Mouse (Mus musculus) heart, postnatal 36 days (tissue): Measurements from ENCODE around the gene Zfp131. TPM values are rescaled to one million over a fixed set of nuclear protein-coding genes. Genes with fewer than 3 reads are reported as not detected.
A peak's percentile ranks its signal among the peaks of the same experiment; 100 is the strongest.
"Not testable (repeated sequence)": the region's sequence is repeated elsewhere in the genome, so short reads cannot be mapped to it uniquely, and the experiment has no call there.

ENCODE experiments used
- DNase-seq, 2 experiments: peaks; one replicate each; pipeline ENCODE4 v3.0.0; 2021 to 2022
- intact Hi-C: fragments of 180-260 bp; cut with DNase I; formaldehyde crosslinking; loops from one replicate; pipeline ENCODE4 v1.15.1; 2025
- total RNA-seq, 2 experiments: library from RNA; stranded (reverse); gene quantifications; 2 replicates each; pipeline ENCODE4 v1.2.3; 2021

Zfp131 gene
- total RNA-seq: 10 to 100 TPM; 17.0 to 19.0 TPM

DNA sequence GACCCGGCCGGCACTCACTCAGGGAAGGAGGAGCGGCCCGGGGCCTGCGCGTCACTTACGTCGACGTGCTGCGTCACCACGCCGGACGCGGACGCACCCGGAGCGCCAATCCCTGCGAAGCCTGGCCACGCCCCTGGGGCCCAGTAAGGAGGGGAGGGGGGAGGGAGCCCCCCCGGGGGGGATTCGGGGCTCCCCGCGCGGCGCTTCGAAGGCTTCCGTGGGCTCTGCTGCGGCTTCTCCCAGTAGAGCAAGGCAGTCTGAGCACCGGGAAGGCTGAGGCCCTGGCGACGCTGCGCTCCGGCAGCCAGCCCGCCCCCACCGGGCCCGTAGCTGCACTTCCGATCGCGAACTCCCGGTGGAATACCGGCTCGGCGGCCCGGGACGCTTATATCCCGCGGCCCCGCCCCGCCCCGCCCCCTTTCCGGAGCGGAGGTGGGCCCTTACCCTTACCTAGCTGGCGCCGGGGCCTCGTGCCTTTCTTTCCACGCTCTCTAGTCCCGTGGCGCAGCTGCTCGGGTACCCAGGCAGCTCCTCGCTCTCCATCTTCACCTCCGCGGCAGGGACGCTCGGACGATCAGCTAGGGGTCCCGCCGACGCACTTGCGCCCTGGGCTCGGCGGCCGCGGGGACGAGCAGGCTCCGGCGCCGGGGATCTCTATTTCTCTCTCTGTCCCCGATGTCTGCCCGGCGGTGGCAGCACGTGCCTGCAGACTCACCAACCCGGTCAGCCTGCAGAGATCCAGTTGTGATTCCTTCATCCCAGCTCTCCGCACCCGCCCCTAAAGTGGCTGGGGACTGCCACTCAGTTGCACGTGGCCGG, at the start of gene Zfp131:
Gene Zfp131, minus strand, starts transcription at position 129 of the 819 bp plus-strand sequence.
- intact Hi-C loops: loop anchor here (1.0 to 5.0 kb wide), 3 partner anchors 34 to 100 kb away; partner anchors contain the start of genes Hmgcs1 and Nim1k
- peak; percentile 91 to 94 for DNase-seq

DNA sequence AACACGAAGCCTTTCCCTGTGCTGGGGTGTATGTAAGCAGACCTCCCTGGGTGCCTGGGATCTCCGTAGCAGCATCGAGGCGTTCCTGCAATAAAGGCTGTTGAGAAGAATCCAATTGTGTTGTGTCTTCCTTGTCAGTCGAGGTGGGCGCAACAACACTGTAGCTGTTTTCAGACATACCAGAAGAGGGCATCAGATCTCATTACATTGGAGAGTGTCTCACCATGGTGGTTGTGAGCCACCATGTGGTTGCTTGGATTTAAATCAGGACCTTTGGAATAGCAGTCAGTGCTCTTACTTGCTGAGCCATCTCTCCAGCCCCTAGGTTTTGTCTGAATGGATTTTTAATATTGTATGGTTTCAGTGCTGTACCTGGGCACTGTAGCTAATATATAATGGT, 49.3 kb upstream of the Zfp131 start:
- intact Hi-C loops, DNase-seq: not testable (repeated sequence)

DNA sequence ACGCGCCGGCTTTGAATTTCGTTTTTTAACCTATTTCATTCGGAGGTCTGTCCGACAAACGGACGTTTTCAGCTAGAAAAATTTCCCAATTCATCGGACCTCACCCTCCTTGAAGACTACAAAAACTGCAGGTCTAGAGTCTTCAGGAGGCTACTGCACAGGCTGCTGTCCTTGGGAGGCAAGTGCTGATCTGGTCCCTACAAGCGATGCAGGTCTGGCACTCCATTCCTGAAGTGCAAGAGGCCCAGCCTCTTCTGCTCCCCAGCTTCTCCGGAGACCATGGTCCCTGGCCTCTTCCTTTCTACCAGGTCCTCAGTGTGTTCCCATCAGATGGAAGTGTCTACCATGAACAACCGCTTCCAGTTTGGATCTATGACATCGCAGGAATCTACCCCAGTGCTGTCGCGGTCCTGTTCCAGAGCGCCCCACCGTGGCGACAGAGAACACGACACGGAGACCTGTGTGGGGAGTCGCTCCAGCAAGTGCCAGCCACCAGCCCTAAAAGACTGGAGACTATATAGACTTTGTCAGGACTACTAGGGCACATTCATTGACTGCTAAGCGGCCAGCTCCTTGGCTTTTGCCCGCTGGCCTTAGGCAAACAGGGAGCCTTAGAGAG, 47.1 kb upstream of the Zfp131 start:
- peak; percentile 3 to 23 for DNase-seq
- intact Hi-C loops: not testable (repeated sequence)

DNA sequence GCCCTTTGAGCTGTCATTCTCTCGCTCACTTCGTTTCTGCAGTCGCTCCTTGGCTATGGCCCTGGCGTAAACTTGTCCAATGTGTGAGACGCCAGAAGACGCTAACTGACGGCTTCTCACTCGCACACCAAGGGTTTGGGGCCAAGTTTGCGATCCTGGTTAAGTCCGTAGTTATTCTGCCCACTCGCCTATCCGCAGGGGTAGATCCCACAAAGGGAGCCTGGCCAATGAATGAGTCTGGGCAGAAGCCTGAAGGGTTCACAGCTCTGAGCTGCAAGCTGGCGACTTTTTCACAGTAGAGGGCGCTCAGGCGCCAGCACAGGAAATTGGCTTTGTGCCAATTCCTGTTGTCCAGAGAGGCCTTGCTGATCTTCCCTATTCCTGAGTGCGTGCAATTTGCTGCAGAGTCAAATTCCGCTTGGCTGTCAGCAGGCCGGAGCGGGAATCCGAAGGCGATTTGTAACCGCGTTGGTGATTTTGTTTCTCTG, 45.7 kb upstream of the Zfp131 start:
- peak; percentile 9 to 34 for DNase-seq

DNA sequence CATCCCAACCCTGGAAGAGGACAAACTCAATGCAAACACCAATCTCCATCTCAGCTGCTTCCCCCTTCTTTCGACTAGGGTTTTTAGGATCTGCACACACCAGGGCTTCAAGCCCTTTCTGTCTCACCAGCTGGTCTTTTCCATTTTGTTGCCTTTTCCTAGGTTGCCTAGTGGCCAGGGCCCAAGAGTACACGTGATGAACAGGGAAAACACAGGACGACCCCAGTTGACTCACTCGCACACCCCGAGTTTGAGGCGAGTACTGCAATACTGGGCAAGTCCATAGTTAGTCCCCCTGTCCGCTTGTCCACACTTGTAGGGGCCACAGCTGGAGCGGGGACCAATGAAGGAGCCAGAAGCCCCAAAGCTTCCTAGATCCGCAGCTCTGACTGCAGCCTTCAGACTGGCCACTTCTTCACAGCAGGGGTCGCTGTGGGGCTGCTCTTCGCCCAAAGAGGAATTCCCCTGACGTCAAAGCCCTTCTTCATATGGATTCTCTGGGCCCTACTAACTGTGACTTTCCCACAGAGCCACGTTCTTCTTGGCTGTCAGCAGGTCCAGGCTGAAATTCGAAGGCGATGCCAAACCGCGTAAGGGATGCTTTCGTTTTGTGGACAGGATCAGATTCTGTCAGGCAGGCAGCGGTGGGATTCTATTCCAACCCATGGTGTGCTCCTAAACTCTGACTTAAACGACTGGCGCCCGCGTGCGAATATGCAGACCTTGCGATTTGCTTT, 44.8 kb upstream of the Zfp131 start, which contains the start of gene D13Ertd608e:
Gene D13Ertd608e, plus strand, starts transcription at position 687 of the 737 bp plus-strand sequence.
- intact Hi-C loops: not testable (repeated sequence)
- DNase-seq: peak; percentile 22 to 41

More for the DNA sequence above, 45.7 kb upstream of the Zfp131 start:
- intact Hi-C loops: not testable (repeated sequence)

DNA sequence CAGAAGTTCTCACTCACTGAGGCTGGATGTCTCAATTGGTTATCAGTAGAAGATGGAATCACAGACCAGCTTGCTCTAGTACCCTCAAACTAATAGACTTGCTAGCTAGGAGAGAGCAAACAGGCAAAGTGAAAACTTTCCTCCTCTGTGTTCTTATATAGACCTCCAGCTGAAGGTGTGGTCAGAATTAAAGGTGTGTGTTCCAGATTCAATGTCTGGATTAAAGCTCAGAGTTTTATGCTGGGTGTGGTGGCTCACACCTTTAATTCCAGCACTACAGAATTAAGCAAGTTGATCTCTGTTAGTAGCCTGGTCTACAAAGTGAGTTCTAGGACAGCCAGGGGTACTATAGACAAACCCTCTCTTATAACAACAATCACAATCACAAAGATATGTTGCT, 39.4 kb upstream of the Zfp131 start, which contains the start of gene AF067063:
Gene AF067063, minus strand, starts transcription at position 101 of the 400 bp plus-strand sequence.
- intact Hi-C loops, DNase-seq: not testable (repeated sequence)

DNA sequence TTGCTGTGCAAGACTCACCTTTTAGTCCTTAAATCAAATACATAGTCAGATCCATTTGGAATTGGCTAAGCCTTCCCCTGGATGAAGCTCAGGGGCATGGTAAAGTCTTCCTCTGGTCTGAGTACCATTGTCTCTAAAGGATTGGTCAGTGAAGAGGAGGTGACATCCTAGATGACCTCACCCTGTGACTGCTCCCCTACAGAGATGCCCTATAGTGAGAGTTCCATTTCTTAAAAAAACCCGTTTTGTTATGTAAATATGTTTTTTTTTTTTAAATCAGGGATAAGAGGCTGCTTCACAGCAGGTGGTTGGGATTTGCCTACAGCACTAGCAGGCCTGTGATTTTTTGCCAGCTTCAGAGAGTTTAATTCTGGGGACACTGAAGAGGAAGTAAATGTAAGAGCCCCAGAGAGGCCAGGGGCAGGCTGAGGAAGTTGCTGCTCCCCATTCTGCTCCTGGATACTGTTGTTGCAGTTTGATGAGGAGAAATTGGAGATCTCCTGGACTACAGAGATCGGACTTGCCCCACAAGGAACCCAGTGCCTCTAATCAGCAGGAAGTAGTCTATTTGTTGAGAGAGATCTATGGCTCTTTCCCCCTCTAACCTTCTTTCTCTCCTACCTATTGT, 27.0 kb upstream of the Zfp131 start:
- DNase-seq: no peak
- intact Hi-C loops: no loop called here

DNA sequence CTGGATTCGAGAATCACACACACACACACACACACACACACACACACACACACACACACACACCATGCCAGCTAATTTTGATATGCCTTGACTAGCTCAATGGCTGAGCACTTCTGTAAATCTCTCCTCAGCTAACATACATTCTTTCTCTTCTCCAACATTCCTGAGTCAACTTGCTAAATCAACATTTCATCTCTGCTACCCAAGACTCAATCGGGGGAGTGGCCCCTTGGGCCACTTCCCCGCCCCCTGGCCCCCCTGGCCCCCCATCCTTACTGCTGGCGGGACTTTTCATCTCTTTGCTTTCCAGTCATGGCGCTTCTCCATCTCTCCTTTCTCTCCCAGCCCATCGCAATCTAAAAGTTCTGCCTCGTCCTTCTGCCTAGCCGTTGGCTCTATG, 26.1 kb upstream of the Zfp131 start:
- intact Hi-C loops: no loop called here
- no peak for DNase-seq

DNA sequence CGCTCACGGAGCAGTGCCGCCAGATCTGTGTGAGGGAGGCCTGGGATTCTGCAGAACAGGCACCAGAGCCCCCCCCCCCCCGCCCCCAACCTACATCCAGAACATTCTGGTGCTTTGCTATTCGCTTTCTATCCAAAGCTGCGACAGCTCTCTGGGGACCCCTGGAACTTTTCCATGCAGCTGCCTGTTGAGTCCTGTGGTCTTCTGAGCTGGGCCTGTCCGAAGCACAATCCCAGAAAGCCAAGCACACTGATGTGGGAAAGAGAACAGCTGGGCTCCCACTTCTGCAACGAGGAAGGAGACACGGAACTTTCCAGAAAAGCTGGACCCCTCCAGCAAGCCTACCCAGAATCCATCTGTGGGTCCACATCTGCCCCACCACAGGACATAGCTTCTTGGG, 19.3 kb upstream of the Zfp131 start:
- intact Hi-C loops: no loop called here
- peak in 1 of 2 experiments; percentile 5 for DNase-seq

DNA sequence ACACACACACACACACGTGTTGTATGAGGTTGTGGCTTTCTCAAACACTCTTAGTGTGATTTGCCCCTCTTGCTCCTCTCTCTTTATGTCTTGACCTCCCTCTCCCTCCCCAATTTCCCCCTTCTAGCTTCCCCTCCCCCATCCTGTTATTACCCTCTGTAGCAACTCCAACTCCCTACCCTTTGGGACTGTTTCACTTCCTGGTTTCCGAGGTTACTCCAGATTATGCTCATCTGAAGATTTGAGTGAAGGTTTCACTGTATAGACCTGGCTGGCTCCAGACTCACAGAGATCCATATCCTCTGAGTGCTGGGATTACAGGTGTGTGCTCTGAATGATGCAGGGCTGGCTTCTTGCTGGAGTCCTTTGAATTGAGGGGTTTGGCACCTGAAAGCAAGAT, 18.2 kb upstream of the Zfp131 start:
- intact Hi-C loops: no loop called here
- DNase-seq: no peak

DNA sequence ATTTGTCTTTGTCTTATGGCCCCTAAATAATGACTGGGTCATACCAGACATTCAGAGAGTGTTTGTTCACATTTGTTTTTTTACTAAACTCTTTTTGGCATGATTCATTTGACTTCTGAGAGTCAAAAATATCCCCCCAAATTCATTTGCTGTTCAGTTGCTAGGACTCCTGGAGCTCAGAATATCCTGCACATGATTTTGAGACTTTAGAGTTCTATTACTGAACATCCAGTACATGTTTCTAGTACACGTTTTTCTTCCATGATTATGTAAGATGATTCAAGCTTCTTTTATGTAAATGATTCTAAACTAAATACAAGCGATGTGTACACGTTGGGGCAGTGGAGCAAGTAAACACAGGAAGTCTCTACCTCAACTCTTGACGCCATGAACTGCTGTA, 7.0 kb upstream of the Zfp131 start:
- intact Hi-C loops: no loop called here
- no peak for DNase-seq

DNA sequence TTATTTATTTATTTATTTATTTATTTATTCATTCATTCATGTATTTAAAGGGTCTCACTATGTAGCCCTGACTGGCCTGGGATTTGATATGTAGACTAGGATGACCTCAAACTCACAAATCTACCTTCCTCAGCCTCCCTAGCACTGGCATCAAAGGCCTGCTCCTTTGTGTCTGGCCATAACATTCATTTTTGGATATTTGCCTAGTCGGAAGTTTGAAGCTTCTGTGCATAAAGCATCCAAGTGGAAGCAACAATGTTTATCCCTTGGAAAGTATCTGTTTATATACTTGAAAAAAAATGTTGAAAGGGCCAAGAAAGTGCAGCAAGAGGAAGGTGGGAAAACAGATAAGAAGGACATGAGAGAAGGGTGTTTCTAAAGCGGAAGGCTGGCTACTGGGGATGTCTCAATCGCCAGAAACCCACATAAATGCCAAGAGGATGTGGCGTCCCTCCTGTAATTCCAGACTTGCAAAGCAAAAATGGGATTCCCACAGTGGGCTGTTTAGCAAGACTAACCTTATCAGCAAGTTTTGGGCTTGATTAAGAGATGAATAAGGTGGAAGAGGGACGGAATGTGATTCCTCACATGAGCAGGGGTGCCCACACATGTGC, 2.2 kb upstream of the Zfp131 start:
- DNase-seq: no peak
- intact Hi-C loops: loop anchor here (5.0 kb wide), 1 partner anchor 36 kb away; the partner anchor contains the start of gene Nim1k

DNA sequence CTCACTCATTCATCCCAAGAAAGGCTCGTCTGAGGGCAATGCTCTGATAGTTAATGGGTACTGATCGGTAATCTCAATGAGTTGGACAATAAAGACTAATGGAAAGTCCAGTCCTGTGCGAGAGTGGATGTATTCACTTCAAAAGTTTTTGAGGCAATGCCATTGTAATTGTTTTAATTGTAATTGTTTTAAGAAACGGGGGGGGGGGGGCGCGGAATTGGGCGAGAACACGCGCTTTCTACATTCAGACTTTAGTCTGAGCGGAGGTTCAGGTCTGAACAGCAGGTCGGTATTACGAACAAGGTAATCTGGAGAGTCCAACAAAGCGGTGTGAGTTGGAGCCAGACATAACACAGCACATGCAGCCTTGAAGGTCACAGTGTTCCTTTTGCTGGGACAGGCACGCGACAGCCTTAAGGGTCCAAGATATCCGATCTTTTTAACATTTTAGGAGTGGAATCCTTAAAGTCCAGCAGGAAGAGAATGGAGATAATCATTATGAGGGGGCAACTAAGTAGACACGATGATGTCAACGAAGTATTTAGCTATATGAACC, 969 bp upstream of the Zfp131 start:
- peak in 1 of 2 experiments; percentile 7 for DNase-seq

DNA sequence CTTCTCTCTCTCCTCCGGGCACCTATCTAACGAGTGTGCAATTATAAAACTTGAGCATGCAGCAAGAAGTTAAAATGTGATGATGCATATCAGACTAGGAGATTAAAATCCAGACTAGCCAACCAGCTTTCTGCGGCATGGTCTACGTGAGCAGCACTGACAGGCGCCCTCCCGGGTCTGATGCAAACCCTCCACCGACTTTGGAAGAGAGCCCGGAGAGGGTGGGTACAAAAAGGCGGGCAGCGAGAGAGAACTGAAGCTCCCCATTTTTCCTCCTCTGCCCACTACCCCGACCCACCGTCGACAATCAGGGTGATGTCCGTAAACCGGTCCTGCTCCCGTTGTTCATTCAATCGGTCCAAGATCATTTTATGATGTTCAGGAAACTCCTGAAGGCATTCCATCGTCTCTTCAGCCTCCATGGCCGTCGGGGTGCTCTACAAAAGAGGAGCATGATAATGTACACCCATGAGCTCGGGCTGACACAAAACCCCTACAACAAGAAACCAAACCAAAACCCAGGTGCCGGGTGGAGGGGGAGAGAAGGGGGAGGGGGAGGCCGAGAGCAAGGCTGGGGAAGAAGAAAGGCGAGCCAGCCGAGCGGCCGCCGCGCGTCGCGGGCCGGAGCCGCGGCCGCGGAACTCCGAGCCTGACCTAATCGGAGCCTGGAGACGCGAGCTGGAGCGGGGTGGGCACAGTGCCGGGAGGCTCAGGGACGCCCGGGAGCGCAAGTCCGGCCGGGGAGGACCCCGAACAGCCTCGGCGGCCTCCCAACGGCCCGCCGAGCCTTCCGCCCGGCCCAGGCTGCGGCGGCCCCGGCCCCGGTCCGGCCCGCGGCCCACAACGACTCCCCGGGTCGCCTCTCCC, 605 bp downstream of the Zfp131 start:
- intact Hi-C loops: loop anchor here (1.0 to 5.0 kb wide), 3 partner anchors 33 to 99 kb away; partner anchors contain the start of genes Hmgcs1 and Nim1k
- DNase-seq: peak in 1 of 2 experiments; percentile 40

More for the DNA sequence above, 969 bp upstream of the Zfp131 start:
- intact Hi-C loops: loop anchor here (2.0 to 5.0 kb wide), 2 partner anchors 34 to 101 kb away; partner anchors contain the start of genes Hmgcs1 and Nim1k

DNA sequence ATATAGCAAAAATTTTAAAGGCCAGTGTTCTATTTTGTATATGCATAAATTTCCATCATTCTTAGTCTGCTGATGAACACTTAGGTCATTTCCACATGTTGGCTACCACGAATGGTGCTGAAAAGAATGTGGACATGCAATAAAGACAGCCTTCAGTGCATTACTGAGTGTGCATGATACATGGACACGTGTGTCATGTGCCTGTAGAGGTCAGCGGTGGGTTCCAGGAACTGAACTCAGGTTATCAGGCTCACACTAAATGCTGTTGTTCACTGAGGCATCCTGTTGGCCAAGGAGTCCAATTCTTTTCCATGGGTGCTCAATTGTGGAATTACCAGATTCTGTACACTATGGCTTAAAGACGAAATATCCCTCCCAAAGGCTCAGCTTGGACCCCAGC, 7.1 kb downstream of the Zfp131 start:
- intact Hi-C loops: no loop called here
- no peak for DNase-seq

DNA sequence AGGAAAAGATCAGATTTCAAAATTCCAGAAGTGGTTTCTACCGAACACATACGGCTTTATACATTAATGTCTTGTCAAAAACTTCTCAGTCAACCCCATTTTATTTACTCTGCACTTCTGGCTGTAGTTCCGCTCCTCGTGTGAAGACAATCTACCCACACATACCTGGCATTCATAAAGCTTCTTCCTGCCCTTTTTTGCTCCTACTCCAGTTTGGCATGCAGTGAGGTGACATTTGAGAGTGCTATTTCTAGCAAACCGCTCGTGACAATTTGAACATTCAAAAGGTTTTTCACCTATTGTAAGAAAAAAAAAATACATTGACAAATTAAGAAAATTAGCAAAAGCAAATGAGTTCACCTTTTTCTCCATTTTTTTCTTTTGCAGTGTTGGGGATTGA, 22.1 kb downstream of the Zfp131 start:
- DNase-seq: no peak

DNA sequence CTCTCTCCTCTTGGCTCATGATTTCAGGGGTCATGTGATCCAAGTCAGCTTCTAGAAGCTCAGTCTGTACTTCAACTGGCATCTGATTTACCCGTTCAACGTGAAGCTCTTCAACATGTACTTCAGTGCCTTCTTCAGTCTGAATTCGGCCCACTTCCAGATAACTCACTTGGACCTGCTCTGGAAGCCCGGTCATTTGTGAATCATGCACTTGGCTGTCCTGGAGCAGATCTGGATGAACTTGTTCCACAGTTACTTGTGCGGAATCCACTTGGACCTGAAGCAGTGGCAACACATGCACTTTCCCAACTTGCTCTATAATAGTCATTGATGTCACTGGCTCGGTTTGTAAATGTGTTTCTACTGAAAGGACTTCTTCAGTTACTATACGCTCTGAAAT, 24.2 kb downstream of the Zfp131 start:
- intact Hi-C loops: no loop called here
- DNase-seq: no peak

More for the DNA sequence above, 22.1 kb downstream of the Zfp131 start:
- intact Hi-C loops: no loop called here

DNA sequence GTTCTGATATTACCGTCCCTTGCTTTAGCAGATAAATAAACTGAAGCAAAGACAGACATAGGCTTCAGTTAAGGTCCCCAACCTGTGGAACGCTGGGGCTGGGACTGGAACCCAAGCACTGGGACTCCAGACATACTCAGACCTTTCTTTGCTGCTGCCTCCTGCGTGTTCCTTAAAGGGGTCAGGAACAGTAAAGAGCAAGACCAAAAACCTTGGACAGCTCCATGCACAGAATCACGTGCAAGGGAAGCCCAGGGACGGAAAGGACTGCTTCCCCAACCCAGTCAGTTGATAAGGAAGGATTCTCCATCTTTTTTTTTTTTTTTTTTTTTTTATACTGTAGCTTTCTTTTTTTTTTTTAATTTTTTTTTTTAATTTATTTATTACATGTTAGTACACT, 33.9 kb downstream of the Zfp131 start:
- intact Hi-C loops: loop anchor here (5.0 kb wide), 1 partner anchor 35 kb away; the partner anchor contains the start of gene Zfp131
- no peak for DNase-seq
